Mouse (Mus musculus) myocyte (in vitro differentiated cells): ENCODE data around the gene Srrm3.

Experiments used
- MAX ChIP-seq: IDR thresholded peaks from one replicate; pipeline ENCODE4 v1.6.1; 2011; ENCODE audit warnings: low read depth, mild to moderate bottlenecking, control low read depth
- MYOD1 ChIP-seq, 3 experiments: IDR thresholded peaks; one replicate each; pipeline ENCODE4 v1.6.1; 2011; ENCODE audit warnings: control low read depth in 2 of 3, low read depth in 2 of 3, mild to moderate bottlenecking in 2 of 3, moderate library complexity in 1 of 3; ENCODE audit not compliant: insufficient read length in 2 of 3, control insufficient read depth in 1 of 3
- POLR2A ChIP-seq: IDR thresholded peaks from one replicate; pipeline ENCODE4 v1.6.1; 2011; ENCODE audit warnings: low read depth, mild to moderate bottlenecking, control low read depth, moderate library complexity; ENCODE audit not compliant: insufficient read length
- POLR2AphosphoS2 ChIP-seq: IDR thresholded peaks from one replicate; pipeline ENCODE4 v1.6.1; 2011; ENCODE audit warnings: low read depth, control low read depth; ENCODE audit not compliant: insufficient read length
- USF1 ChIP-seq: IDR thresholded peaks from one replicate; pipeline ENCODE4 v1.6.1; 2011; ENCODE audit warnings: low read depth, mild to moderate bottlenecking, control low read depth, moderate library complexity

- TF ChIP-seq MYOD1 (IDR thresholded peaks at IDR 0.05; ENCODE audit: control insufficient read depth in 1 of 3, insufficient read length in 2 of 3, low read depth in 2 of 3) (no peak), POLR2A (no peak), USF1 (no peak), MAX (no peak), POLR2AphosphoS2 (no peak)
These were observed 36.7 kb downstream of the Srrm3 start for GRCm38 (mm10) chr5:135843418-135843817.
